Mouse (Mus musculus) bone marrow macrophage, adult 2 months (primary cell): ENCODE data around the gene Samd14.
A peak's percentile ranks its signal among the peaks of the same experiment; 100 is the strongest.

ENCODE experiments used
- CTCF ChIP-seq: IDR thresholded peaks from 2 replicates; pipeline ENCODE4 v1.5.1; 2012; ENCODE audit warnings: low read depth, mild to moderate bottlenecking, low read length, moderate library complexity
- POLR2A ChIP-seq: IDR thresholded peaks from 2 replicates; pipeline ENCODE4 v1.6.1; 2012; ENCODE audit warnings: mild to moderate bottlenecking, low read depth, low read length, borderline replicate concordance

DNA sequence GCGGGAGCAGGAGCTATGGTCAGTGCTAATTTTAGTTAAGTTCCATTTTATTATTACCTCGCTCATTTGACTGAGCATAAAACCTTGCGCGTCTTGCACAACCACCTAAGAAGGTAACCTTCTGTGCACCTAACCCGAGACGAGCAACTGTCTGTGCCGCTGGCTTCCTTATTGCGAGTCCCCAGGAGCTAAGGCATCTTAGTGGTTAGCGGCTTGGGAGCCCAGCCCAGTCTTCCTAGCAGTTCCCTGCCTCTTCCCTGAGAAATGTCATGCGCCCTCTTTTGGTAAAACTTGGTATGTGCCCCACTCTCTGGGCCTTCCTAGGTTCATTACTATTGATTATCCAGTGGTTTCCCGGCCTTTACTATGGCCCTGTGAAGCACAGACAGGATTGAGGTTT lies 32.4 kb downstream of the Samd14 start:
- TF ChIP-seq CTCF, result peak; percentile 40; the same call in 1 of the 2 replicates
- 0 out of 2 replicates have a peak, but pooled peaks have one; percentile 34 for TF ChIP-seq POLR2A
